Mouse (Mus musculus) T-helper 2 cell (primary cell): ENCODE data around the gene Emc9.

ENCODE experiments used
- in situ Hi-C: fragments of 300-600 bp; cut with MboI, MseI; formaldehyde crosslinking; loops from one replicate; pipeline ENCODE4 v1.15.1; 2025; ENCODE audit warnings: high pct_unique_total_duplicates

Gene Emc9

GRCm38 (mm10) chr14:55591331-55591891 lies 6.3 kb upstream of the Emc9 start, which contains the start of gene Rnf31:
Gene Rnf31, plus strand, starts transcription at chr14:55591708.
- in situ Hi-C loops = no loop called here

GRCm38 (mm10) chr14:55590748-55591330 lies 5.7 kb upstream of the Emc9 start, which contains the start of gene Psme2:
Gene Psme2, minus strand, starts transcription at chr14:55591113.
- in situ Hi-C loops = no loop called here

- in situ Hi-C loops = no loop called here
These were observed 4.8 kb upstream of the Emc9 start for GRCm38 (mm10) chr14:55589771-55590448.

- in situ Hi-C loops = no loop called here
These were observed 4.2 kb upstream of the Emc9 start for GRCm38 (mm10) chr14:55589271-55589670.

- in situ Hi-C loops = no loop called here
These were observed 1.0 kb upstream of the Emc9 start for GRCm38 (mm10) chr14:55586149-55586548.

- in situ Hi-C loops = no loop called here
These were observed 461 bp upstream of the Emc9 start for GRCm38 (mm10) chr14:55585566-55585960.

- in situ Hi-C loops = no loop called here
These were observed 800 bp downstream of the Emc9 start for GRCm38 (mm10) chr14:55584303-55584701.

- in situ Hi-C loops = no loop called here
These were observed 3.0 kb downstream of the Emc9 start for GRCm38 (mm10) chr14:55581981-55582681.

- in situ Hi-C loops = no loop called here
These were observed 4.4 kb downstream of the Emc9 start for GRCm38 (mm10) chr14:55580731-55581130.

- in situ Hi-C loops = no loop called here
These were observed 5.3 kb downstream of the Emc9 start for GRCm38 (mm10) chr14:55579511-55580496.

- in situ Hi-C loops = no loop called here
These were observed 6.3 kb downstream of the Emc9 start for GRCm38 (mm10) chr14:55578668-55579269.

- in situ Hi-C loops = no loop called here
These were observed 7.0 kb downstream of the Emc9 start, which contains the start of gene Psme1 for GRCm38 (mm10) chr14:55577871-55578667. Gene Psme1, plus strand, starts transcription at chr14:55578123.

- in situ Hi-C loops = no loop called here
These were observed 8.7 kb downstream of the Emc9 start for GRCm38 (mm10) chr14:55576376-55576775.

GRCm38 (mm10) chr14:55575711-55576110 lies 9.4 kb downstream of the Emc9 start:
- in situ Hi-C loops = no loop called here

GRCm38 (mm10) chr14:55575302-55575701 lies 9.8 kb downstream of the Emc9 start, which contains the start of gene Fitm1:
Gene Fitm1, plus strand, starts transcription at chr14:55575617.
- in situ Hi-C loops = no loop called here

- in situ Hi-C loops = no loop called here
These were observed 13.3 kb downstream of the Emc9 start for GRCm38 (mm10) chr14:55571760-55572159.

- in situ Hi-C loops = no loop called here
These were observed 14.5 kb downstream of the Emc9 start for GRCm38 (mm10) chr14:55570588-55570987.

- in situ Hi-C loops = loop anchor here (10.0 kb wide), 2 partner anchors 57 to 177 kb away; partner anchors contain the start of genes Dhrs1 and Nop9
These were observed 17.6 kb downstream of the Emc9 start for GRCm38 (mm10) chr14:55567496-55567895.

GRCm38 (mm10) chr14:55565748-55566147 lies 19.4 kb downstream of the Emc9 start:
- in situ Hi-C loops = loop anchor here (10.0 kb wide), 2 partner anchors 59 to 179 kb away; partner anchors contain the start of genes Dhrs1 and Nop9
